Mouse (Mus musculus) embryonic fibroblast, embryonic 13.5 days (primary cell): ENCODE measurements around the gene Acadm.

Experiments used
- CTCF ChIP-seq: IDR thresholded peaks from 2 replicates; pipeline ENCODE4 v1.5.1; 2011; ENCODE audit warnings: mild to moderate bottlenecking, control low read depth, low read length, moderate library complexity, borderline replicate concordance; ENCODE audit not compliant: insufficient read depth
- POLR2A ChIP-seq: IDR thresholded peaks from 2 replicates; pipeline ENCODE4 v1.6.1; 2011; ENCODE audit warnings: low read depth, mild to moderate bottlenecking, control low read depth, low read length, moderate library complexity

DNA sequence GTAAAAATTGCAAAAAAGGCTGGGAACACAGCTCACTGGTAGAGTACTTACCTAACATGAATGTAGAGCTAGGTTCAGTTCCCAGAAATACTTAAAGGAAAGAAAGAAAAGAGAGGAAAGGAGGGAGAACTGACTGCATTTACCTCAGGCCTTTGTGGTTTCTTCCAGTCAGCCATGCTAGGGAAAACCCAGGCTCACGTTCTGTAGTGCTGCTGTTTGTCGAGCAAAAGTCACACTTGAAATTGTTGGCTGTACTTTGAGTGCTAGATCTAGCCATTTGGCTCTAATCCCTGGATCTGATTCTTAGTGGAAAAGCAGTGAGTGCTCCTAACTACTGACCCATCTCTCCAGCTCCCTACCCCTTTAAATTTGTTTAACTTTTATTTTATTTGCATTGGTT is 3.7 kb upstream of the Acadm start:
- TF ChIP-seq CTCF = no peak
- TF ChIP-seq POLR2A = no peak
